Mouse (Mus musculus): Measurements from ENCODE around the gene Srgap2. TPM values are rescaled to one million over a fixed set of nuclear protein-coding genes. Genes with fewer than 3 reads are reported as not detected.

Gene Srgap2
- total and polyA plus RNA-seq, 2 experiments from 2014 or later: 24.5 to 69.3 TPM

GRCm38 (mm10) chr1:131555042-131555812, 28.1 kb upstream of the Srgap2 start:
- TF ChIP-seq CTCF (IDR thresholded peaks at IDR 0.05; ENCODE audit: low read depth): peak; percentile 94

DNA sequence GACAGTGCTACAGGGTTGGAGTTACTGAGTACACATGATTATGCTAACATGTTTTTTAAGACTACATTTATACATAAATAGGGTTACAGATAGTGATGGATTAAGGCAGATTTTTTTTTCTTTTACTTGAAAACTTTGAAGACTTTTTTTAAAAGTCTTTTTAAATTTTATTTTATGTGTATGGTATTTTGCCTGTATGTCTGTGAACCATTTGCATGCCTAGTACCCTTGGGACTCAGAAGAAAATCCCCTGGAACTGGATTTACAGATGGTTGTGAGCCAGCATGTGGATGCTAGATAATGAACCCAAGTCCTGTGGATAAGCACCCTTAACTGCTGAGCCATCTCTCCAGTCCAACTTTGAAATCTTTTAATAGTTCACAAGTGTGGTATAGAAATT, 26.3 kb upstream of the Srgap2 start:
- Histone ChIP-seq H3K9ac (replicated peaks; ENCODE audit: low read length) (no peak overlapping the region), H3K4me1 (ENCODE audit: insufficient read depth, low read length) (no peaks in the 10 kb centered on the region), H3K36me3 (ENCODE audit: insufficient read depth, low read length) (no peaks in the 10 kb centered on the region), H3K4me3 (ENCODE audit: low read length) (no peak overlapping the region), H3K4me2 (ENCODE audit: low read depth, low read length) (no peak overlapping the region), H3K27me3 (ENCODE audit: insufficient read depth, low read length) (no peaks in the 10 kb centered on the region), H3K27ac (no peak overlapping the region), H3K9me3 (ENCODE audit: low read length) (no peaks in the 10 kb centered on the region)
- no peak for ATAC-seq
- no peak for DNase-seq (ENCODE audit: low spot score)
- TF ChIP-seq CTCF (IDR thresholded peaks at IDR 0.05; ENCODE audit: low read depth): no peak

More at GRCm38 (mm10) chr1:131555042-131555812, 28.1 kb upstream of the Srgap2 start:
- Histone ChIP-seq H3K4me2 (ENCODE audit: low read depth, low read length) (peak overlapping the region; percentile 40), H3K27ac (peak overlapping the region; percentile 79), H3K36me3 (ENCODE audit: insufficient read depth, low read length) (no peaks in the 10 kb centered on the region), H3K9me3 (ENCODE audit: low read length) (no peaks in the 10 kb centered on the region), H3K4me3 (ENCODE audit: low read length) (no peak overlapping the region), H3K9ac (replicated peaks; ENCODE audit: low read length) (peak overlapping the region; percentile 34), H3K27me3 (ENCODE audit: insufficient read depth, low read length) (no peaks in the 10 kb centered on the region), H3K4me1 (ENCODE audit: insufficient read depth, low read length) (no peaks in the 10 kb centered on the region)
- DNase-seq (ENCODE audit: low spot score): peak; percentile 94
- 1% methylated on average over 13 of the region's 13 CpGs for WGBS
- peak; percentile 98 for ATAC-seq

DNA sequence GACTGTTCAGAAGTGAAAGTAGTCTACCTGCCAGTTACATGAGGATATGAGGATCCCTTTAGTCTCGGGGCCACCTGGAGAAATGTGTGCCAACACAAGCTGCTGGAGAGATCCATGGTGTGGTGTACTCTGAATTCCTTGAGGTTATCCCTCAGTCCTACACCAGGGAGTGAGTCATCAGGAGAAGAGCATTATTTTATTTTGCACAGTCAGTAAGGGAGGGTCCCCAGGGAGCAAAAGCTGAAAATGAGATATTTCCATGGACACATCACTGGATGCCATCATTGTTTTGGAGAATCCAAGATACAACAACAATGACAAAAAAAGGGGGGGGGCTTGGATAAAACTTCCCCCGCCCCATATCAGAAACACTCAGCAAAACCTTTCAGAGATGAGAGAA, 24.8 kb upstream of the Srgap2 start:
- no peak for TF ChIP-seq CTCF (IDR thresholded peaks at IDR 0.05; ENCODE audit: low read depth)

DNA sequence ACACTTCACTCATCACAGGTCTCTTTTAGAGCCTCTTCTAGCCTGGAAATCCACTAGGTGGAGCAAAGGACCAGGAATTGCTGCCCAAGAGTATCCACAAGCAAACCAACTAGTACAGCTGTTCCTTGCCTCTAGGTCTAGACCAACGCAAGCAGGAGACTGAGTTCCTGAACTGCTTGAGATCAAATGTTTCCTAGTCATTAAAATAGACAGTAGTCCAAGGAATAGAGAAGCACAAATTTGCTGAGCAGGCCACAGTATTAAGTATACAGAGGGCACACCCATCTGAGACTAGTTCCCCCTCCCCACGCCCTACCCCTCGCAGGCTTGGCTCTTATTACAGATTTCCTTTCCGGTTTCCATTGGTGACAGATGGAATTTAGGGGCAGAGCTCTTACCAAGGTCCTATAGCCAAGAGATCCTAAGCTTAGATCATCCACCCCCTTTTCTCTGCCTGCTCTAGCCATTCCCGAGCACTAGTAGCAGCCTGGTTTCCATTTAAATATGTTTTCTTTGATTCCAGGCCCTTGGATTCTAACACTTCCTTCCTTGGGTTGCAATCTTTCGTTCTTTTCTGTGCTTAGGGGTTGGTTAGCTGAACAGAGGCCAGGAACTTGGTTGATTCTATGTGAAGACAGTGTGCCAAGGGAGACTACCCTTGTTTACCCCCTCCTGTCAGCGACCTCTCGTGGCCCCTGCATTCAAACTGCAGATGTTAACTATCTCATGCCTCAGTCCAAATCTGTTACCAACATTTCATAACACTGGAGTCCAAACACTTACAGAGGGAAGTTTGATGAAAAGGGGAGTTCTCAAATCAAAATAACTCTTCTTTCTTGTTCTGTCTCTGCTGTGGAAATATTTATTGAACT, 21.6 kb upstream of the Srgap2 start:
- ATAC-seq: peak; percentile 87

More for the DNA sequence above, 24.8 kb upstream of the Srgap2 start:
- ATAC-seq (no peak), DNase-seq (ENCODE audit: low spot score) (no peak)
- no peaks in the 10 kb centered on the region for H3K27me3 ChIP-seq (ENCODE audit: insufficient read depth, low read length)
- no peaks in the 10 kb centered on the region for H3K4me1 ChIP-seq (ENCODE audit: insufficient read depth, low read length)
- no peak overlapping the region for H3K27ac ChIP-seq
- H3K4me2 ChIP-seq (ENCODE audit: low read depth, low read length): no peak overlapping the region
- no peak overlapping the region for H3K4me3 ChIP-seq (ENCODE audit: low read length)
- H3K9ac ChIP-seq (replicated peaks; ENCODE audit: low read length): no peak overlapping the region
- 97% methylated on average over 2 of the region's 2 CpGs for WGBS
- H3K9me3 ChIP-seq (ENCODE audit: low read length): no peaks in the 10 kb centered on the region
- H3K36me3 ChIP-seq (ENCODE audit: insufficient read depth, low read length): no peaks in the 10 kb centered on the region

DNA sequence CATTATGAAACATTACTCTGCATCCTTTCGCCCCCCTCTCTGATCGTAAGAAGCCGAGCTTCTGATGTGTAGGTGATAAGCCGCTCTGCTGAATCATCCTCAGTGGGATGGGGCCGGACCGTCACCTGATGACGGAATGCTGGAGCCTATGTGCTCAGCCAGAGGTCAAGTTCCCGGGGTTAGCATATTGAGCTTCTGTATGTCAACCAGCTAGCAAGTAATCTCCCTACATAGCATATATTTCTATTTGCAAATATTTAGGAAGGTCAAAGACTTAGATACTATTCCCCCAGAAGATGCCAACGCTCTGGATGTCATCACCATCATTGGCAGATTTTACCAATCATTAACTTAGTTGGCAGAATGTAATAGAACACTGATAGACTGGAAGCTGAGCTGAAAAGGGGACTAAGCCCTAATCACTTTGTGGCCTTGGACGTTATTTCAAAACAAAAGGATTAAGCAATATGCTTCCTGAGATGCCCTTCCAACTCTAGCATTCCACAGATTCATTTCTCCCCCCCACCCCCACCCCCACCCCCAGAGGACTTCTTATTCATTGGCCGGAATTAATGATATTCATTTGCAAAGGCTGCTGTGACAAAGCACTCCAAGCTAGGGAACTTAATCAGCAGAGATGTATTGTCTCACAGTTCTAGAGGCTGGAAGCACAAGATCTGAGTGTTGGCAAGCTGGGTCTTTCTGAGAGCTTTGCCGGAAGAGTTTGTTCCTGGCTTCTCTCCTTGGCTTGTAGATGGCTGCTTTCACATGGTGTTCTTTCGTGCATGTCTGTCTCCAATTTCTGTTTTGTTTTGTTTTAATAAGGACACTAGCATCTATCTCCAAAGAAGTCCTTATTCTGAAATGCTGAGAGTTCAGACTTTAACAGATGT, 19.9 kb upstream of the Srgap2 start:
- H3K27ac ChIP-seq: no peak overlapping the region
- H3K9me3 ChIP-seq (ENCODE audit: low read length): no peaks in the 10 kb centered on the region
- H3K36me3 ChIP-seq (ENCODE audit: insufficient read depth, low read length): no peaks in the 10 kb centered on the region
- DNase-seq (ENCODE audit: low spot score) (no peak), ATAC-seq (no peak)
- TF ChIP-seq CTCF (IDR thresholded peaks at IDR 0.05; ENCODE audit: low read depth): no peak
- WGBS: 75% methylated on average over 13 of the region's 13 CpGs
- H3K4me2 ChIP-seq (ENCODE audit: low read depth, low read length): no peak overlapping the region
- no peaks in the 10 kb centered on the region for H3K4me1 ChIP-seq (ENCODE audit: insufficient read depth, low read length)
- H3K27me3 ChIP-seq (ENCODE audit: insufficient read depth, low read length): no peaks in the 10 kb centered on the region
- no peak overlapping the region for H3K4me3 ChIP-seq (ENCODE audit: low read length)
- no peak overlapping the region for H3K9ac ChIP-seq (replicated peaks; ENCODE audit: low read length)

More for the DNA sequence above, 21.6 kb upstream of the Srgap2 start:
- Histone ChIP-seq H3K4me1 (ENCODE audit: insufficient read depth, low read length) (no peaks in the 10 kb centered on the region), H3K4me3 (ENCODE audit: low read length) (no peak overlapping the region), H3K9ac (replicated peaks; ENCODE audit: low read length) (no peak overlapping the region), H3K4me2 (ENCODE audit: low read depth, low read length) (no peak overlapping the region), H3K27ac (no peak overlapping the region), H3K36me3 (ENCODE audit: insufficient read depth, low read length) (no peaks in the 10 kb centered on the region), H3K9me3 (ENCODE audit: low read length) (no peaks in the 10 kb centered on the region), H3K27me3 (ENCODE audit: insufficient read depth, low read length) (no peaks in the 10 kb centered on the region)
- peak; percentile 80 for TF ChIP-seq CTCF (IDR thresholded peaks at IDR 0.05; ENCODE audit: low read depth)
- WGBS: 31% methylated on average over 8 of the region's 8 CpGs
- DNase-seq (ENCODE audit: low spot score): peak; percentile 82

GRCm38 (mm10) chr1:131543886-131544565, 16.9 kb upstream of the Srgap2 start:
- TF ChIP-seq CTCF (IDR thresholded peaks at IDR 0.05; ENCODE audit: low read depth): no peak
- no peak overlapping the region for H3K9ac ChIP-seq (replicated peaks; ENCODE audit: low read length)
- WGBS: 66% methylated on average over 7 of the region's 7 CpGs
- H3K36me3 ChIP-seq (ENCODE audit: insufficient read depth, low read length): no peaks in the 10 kb centered on the region
- H3K4me1 ChIP-seq (ENCODE audit: insufficient read depth, low read length): no peaks in the 10 kb centered on the region
- no peak overlapping the region for H3K27ac ChIP-seq
- H3K4me3 ChIP-seq (ENCODE audit: low read length): no peak overlapping the region
- no peaks in the 10 kb centered on the region for H3K27me3 ChIP-seq (ENCODE audit: insufficient read depth, low read length)
- no peak overlapping the region for H3K4me2 ChIP-seq (ENCODE audit: low read depth, low read length)
- DNase-seq (ENCODE audit: low spot score) (no peak), ATAC-seq (no peak)
- no peaks in the 10 kb centered on the region for H3K9me3 ChIP-seq (ENCODE audit: low read length)
